Mouse (Mus musculus) myocyte (in vitro differentiated cells): ENCODE data around the gene Gm42417.

Source experiments
- E2F4 ChIP-seq: IDR thresholded peaks from one replicate; pipeline ENCODE4 v1.6.1; 2011; ENCODE audit warnings: mild to moderate bottlenecking, control low read depth, moderate library complexity; ENCODE audit not compliant: insufficient read depth
- MYOD1 ChIP-seq, 3 experiments: IDR thresholded peaks; one replicate each; pipeline ENCODE4 v1.6.1; 2011; ENCODE audit warnings: control low read depth in 2 of 3, low read depth in 2 of 3, mild to moderate bottlenecking in 2 of 3, moderate library complexity in 1 of 3; ENCODE audit not compliant: insufficient read length in 2 of 3, control insufficient read depth in 1 of 3
- POLR2A ChIP-seq: IDR thresholded peaks from one replicate; pipeline ENCODE4 v1.6.1; 2011; ENCODE audit warnings: low read depth, mild to moderate bottlenecking, control low read depth, moderate library complexity; ENCODE audit not compliant: insufficient read length
- TCF12 ChIP-seq: IDR thresholded peaks from one replicate; pipeline ENCODE4 v1.6.1; 2011; ENCODE audit warnings: mild to moderate bottlenecking, control low read depth; ENCODE audit not compliant: poor library complexity, insufficient read depth, severe bottlenecking
- TCF3 ChIP-seq: IDR thresholded peaks from one replicate; pipeline ENCODE4 v1.6.1; 2011; ENCODE audit warnings: low read depth, control low read depth; ENCODE audit not compliant: insufficient read length
- USF1 ChIP-seq: IDR thresholded peaks from one replicate; pipeline ENCODE4 v1.6.1; 2011; ENCODE audit warnings: low read depth, mild to moderate bottlenecking, control low read depth, moderate library complexity

- TF ChIP-seq TCF3, result no peak
- no peak for TF ChIP-seq POLR2A
- no peak for TF ChIP-seq USF1
- TF ChIP-seq TCF12, result no peak
- no peak for TF ChIP-seq E2F4
- no peak for TF ChIP-seq MYOD1 (IDR thresholded peaks at IDR 0.05; ENCODE audit: control insufficient read depth in 1 of 3, insufficient read length in 2 of 3, low read depth in 2 of 3)
Observed at GRCm38 (mm10) chr1:36586288-36586687, 47.1 kb upstream of the Gm42417 start.
